Mouse (Mus musculus): ENCODE measurements around the gene Ncmap. TPM values are rescaled to one million over a fixed set of nuclear protein-coding genes. Genes with fewer than 3 reads are reported as not detected.
A peak's percentile ranks its signal among the peaks of the same experiment; 100 is the strongest.
"Not testable (repeated sequence)": the region's sequence is repeated elsewhere in the genome, so short reads cannot be mapped to it uniquely, and the experiment has no call there.

Ncmap gene
- total and polyA plus RNA-seq, 2 experiments from 2014 or later = 2.1 to 6.9 TPM

GRCm38 (mm10) chr4:135355886-135356550, 42.0 kb downstream of the Ncmap start:
- WGBS = 86% methylated on average over 9 of the region's 9 CpGs

GRCm38 (mm10) chr4:135354751-135355150, 43.3 kb downstream of the Ncmap start:
- ATAC-seq; H3K9ac ChIP-seq (replicated peaks; ENCODE audit: low read length); H3K4me2 ChIP-seq (ENCODE audit: low read depth, low read length); H3K36me3 ChIP-seq (ENCODE audit: insufficient read depth, low read length); H3K9me3 ChIP-seq (ENCODE audit: low read length); DNase-seq (ENCODE audit: low spot score); H3K27me3 ChIP-seq (ENCODE audit: insufficient read depth, low read length); H3K4me3 ChIP-seq (ENCODE audit: low read length): not testable (repeated sequence)
- peak overlapping the region; percentile 96; the same call in 1 of the 2 replicates for H3K27ac ChIP-seq
- peaks cover 13% of the 10 kb centered on the region; the same call in 1 of the 2 replicates for H3K4me1 ChIP-seq (ENCODE audit: insufficient read depth, low read length)

More at GRCm38 (mm10) chr4:135355886-135356550, 42.0 kb downstream of the Ncmap start:
- DNase-seq (ENCODE audit: low spot score) (no peak), ATAC-seq (no peak)
- TF ChIP-seq CTCF (IDR thresholded peaks at IDR 0.05; ENCODE audit: low read depth) = no peak
- Histone ChIP-seq H3K4me3 (ENCODE audit: low read length) (no peak overlapping the region), H3K4me2 (ENCODE audit: low read depth, low read length) (no peak overlapping the region), H3K27ac (no peak overlapping the region), H3K9me3 (ENCODE audit: low read length) (no peaks in the 10 kb centered on the region), H3K27me3 (ENCODE audit: insufficient read depth, low read length) (no peaks in the 10 kb centered on the region), H3K4me1 (ENCODE audit: insufficient read depth, low read length) (peaks cover 13% of the 10 kb centered on the region; the same call in 1 of the 2 replicates), H3K36me3 (ENCODE audit: insufficient read depth, low read length) (no peaks in the 10 kb centered on the region), H3K9ac (replicated peaks; ENCODE audit: low read length) (no peak overlapping the region)

- TF ChIP-seq CTCF (IDR thresholded peaks at IDR 0.05; ENCODE audit: low read depth) = no peak
- peak overlapping the region; percentile 98 for H3K4me3 ChIP-seq (ENCODE audit: low read length)
- H3K4me2 ChIP-seq (ENCODE audit: low read depth, low read length) = peak overlapping the region; percentile 70
- 20% methylated on average over 12 of the region's 12 CpGs for WGBS
- peaks cover 13% of the 10 kb centered on the region; the same call in 1 of the 2 replicates for H3K4me1 ChIP-seq (ENCODE audit: insufficient read depth, low read length)
- peak overlapping the region; percentile 53 for H3K9ac ChIP-seq (replicated peaks; ENCODE audit: low read length)
- H3K36me3 ChIP-seq (ENCODE audit: insufficient read depth, low read length) = no peaks in the 10 kb centered on the region
- no peak for DNase-seq (ENCODE audit: low spot score)
- no peaks in the 10 kb centered on the region for H3K9me3 ChIP-seq (ENCODE audit: low read length)
- ATAC-seq = no peak
- H3K27me3 ChIP-seq (ENCODE audit: insufficient read depth, low read length) = no peaks in the 10 kb centered on the region
- H3K27ac ChIP-seq = peak overlapping the region; percentile 96
These were observed 44.1 kb downstream of the Ncmap start for GRCm38 (mm10) chr4:135353794-135354450.

- Histone ChIP-seq H3K4me3 (ENCODE audit: low read length) (peak within 1 kb of the TSS; percentile 98), H3K27ac (peak within 1 kb of the TSS; percentile 96), H3K27me3 (ENCODE audit: insufficient read depth, low read length) (no peaks in the 10 kb centered on the region), H3K9me3 (ENCODE audit: low read length) (no peaks in the 10 kb centered on the region), H3K4me2 (ENCODE audit: low read depth, low read length) (peak within 1 kb of the TSS; percentile 93), H3K9ac (replicated peaks; ENCODE audit: low read length) (peak within 1 kb of the TSS; percentile 99), H3K36me3 (ENCODE audit: insufficient read depth, low read length) (no peaks in the 10 kb centered on the region), H3K4me1 (ENCODE audit: insufficient read depth, low read length) (peaks cover 13% of the 10 kb centered on the region; the same call in 1 of the 2 replicates)
- TF ChIP-seq CTCF (IDR thresholded peaks at IDR 0.05; ENCODE audit: low read depth) = no peak
- 0% methylated on average over 64 of the region's 69 CpGs for WGBS
- ATAC-seq (peak; percentile 95), DNase-seq (ENCODE audit: low spot score) (peak; percentile 100)
These were observed 44.8 kb downstream of the Ncmap start, which contains the start of gene Srrm1 for GRCm38 (mm10) chr4:135353066-135353793. Srrm1 (minus strand) TSS chr4:135353321.

- H3K27ac ChIP-seq = peak overlapping the region; percentile 96
- peaks cover 13% of the 10 kb centered on the region; the same call in 1 of the 2 replicates for H3K4me1 ChIP-seq (ENCODE audit: insufficient read depth, low read length)
- H3K9ac ChIP-seq (replicated peaks; ENCODE audit: low read length) = peak overlapping the region; percentile 99
- H3K4me2 ChIP-seq (ENCODE audit: low read depth, low read length) = peak overlapping the region; percentile 93
- H3K9me3 ChIP-seq (ENCODE audit: low read length) = no peaks in the 10 kb centered on the region
- no peak for TF ChIP-seq CTCF (IDR thresholded peaks at IDR 0.05; ENCODE audit: low read depth)
- ATAC-seq (peak; percentile 48), DNase-seq (ENCODE audit: low spot score) (peak; percentile 50)
- peaks cover under 1% of the 10 kb centered on the region; the same call in 1 of the 2 replicates for H3K36me3 ChIP-seq (ENCODE audit: insufficient read depth, low read length)
- H3K27me3 ChIP-seq (ENCODE audit: insufficient read depth, low read length) = no peaks in the 10 kb centered on the region
- peak overlapping the region; percentile 98 for H3K4me3 ChIP-seq (ENCODE audit: low read length)
- 1% methylated on average over 54 of the region's 67 CpGs for WGBS
These were observed 45.5 kb downstream of the Ncmap start for GRCm38 (mm10) chr4:135352326-135353065.

GRCm38 (mm10) chr4:135337376-135337942, 60.6 kb downstream of the Ncmap start:
- no peaks in the 10 kb centered on the region for H3K9me3 ChIP-seq (ENCODE audit: low read length)
- DNase-seq (ENCODE audit: low spot score) = no peak
- no peak for TF ChIP-seq CTCF (IDR thresholded peaks at IDR 0.05; ENCODE audit: low read depth)

More at GRCm38 (mm10) chr4:135337376-135337942, 60.6 kb downstream of the Ncmap start:
- no peak overlapping the region for H3K27ac ChIP-seq
- H3K27me3 ChIP-seq (ENCODE audit: insufficient read depth, low read length) = no peaks in the 10 kb centered on the region
- peaks cover 80% of the 10 kb centered on the region for H3K36me3 ChIP-seq (ENCODE audit: insufficient read depth, low read length)
- ATAC-seq = no peak
- 74% methylated on average over 14 of the region's 14 CpGs for WGBS
- H3K9ac ChIP-seq (replicated peaks; ENCODE audit: low read length) = no peak overlapping the region
- H3K4me3 ChIP-seq (ENCODE audit: low read length) = no peak overlapping the region
- H3K4me1 ChIP-seq (ENCODE audit: insufficient read depth, low read length) = no peaks in the 10 kb centered on the region
- H3K4me2 ChIP-seq (ENCODE audit: low read depth, low read length) = no peak overlapping the region
